Mouse (Mus musculus) lung, adult 10 weeks (tissue): ENCODE data around the gene Gm21974. TPM values are rescaled to one million over a fixed set of nuclear protein-coding genes. Genes with fewer than 3 reads are reported as not detected.

ENCODE experiments used
- polyA plus RNA-seq: library from polyadenylated mRNA; stranded (reverse); fragments of 350-450 nt; fragmentation: Illumina TruSeq; extraction: RNeasy Lipid Tissue Mini Kit (QIAGEN cat#74804); gene quantifications from one replicate; pipeline ENCODE4 v1.2.3, GENCODE M21; 2014; ENCODE audit warnings: low read depth, low replicate concordance; ENCODE audit not compliant: insufficient read depth

Gm21974 gene
- not detected for polyA plus RNA-seq

DNA sequence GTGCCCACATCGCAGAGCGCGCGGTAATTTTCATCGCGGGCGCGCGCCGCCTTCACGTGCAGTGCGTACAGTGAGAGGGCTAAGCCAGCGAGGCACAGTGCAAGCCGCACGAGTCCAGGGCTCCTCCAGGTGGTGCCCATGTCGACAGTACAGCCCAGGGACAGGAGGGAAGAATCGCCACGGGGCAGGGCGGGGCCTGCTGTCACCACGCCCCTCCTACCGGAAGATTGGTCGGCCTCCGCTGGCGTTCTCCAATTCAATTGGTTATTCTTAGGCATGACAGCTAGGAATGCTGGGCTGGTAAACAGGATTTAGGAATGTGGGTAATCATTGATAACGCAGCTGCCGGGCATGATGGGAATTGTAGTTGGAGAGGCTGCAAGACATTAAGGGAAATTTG is at the start of gene Gm21974, which contains the start of gene Vkorc1:
TSS of gene Gm21974 (minus strand) at position 13 of the 400 bp plus-strand sequence.
TSS of gene Vkorc1 (minus strand) at position 176 of the 400 bp plus-strand sequence.

DNA sequence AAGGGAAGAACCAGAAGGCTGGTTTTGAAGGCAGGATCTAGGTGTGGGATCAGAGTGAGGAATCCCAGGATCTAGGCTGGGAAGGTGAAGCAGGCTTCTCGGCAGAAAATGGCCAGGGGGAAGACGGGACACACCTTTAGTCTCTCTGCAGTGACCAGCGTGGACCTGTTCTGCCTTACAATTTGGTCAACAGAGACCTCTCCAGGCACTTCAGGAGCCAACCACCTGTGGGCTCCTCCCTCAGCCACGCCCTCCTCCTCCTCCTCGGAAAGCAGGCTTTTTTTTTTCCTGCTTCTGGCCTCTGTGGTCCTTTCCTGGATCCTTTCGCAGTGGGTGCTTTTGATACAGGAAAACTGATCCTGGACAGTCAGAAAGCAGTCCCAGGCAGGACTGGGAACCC is 34.7 kb upstream of the Gm21974 start, which contains the start of gene Prss8:
TSS of gene Prss8 (minus strand) at position 182 of the 400 bp plus-strand sequence.

DNA sequence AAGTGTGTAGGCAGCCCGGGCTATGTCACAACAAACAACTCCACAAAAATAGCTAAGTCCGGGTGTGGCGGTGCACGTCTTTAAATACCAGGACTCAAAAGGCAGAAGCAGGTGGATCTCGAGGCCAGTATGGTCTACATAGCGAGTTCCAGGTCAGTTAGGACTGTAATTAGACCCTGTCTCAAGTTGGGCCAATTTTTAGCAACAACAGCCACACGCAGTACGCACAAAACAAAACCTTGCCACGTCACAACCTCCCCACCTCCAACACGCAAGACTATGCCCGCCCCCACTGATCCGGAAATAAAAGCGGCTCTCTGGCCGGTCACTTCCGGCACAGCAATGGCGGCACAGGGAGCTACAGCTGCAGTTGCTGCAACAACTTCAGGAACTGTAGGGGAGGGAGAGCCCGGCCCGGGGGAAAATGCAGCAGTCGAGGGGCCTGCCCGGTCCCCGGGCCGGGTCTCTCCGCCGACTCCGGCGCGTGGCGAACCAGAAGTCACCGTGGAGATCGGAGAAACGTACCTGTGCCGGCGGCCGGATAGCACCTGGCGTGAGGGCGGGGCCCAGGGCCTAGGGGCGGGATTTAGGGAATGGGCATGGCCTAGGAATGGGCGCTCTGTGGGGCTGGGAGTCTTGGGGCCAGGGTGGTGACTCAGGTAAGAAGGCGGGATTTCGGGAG is 17.1 kb upstream of the Gm21974 start, which contains the start of gene Kat8:
TSS of gene Kat8 (plus strand) at position 327 of the 682 bp plus-strand sequence.

DNA sequence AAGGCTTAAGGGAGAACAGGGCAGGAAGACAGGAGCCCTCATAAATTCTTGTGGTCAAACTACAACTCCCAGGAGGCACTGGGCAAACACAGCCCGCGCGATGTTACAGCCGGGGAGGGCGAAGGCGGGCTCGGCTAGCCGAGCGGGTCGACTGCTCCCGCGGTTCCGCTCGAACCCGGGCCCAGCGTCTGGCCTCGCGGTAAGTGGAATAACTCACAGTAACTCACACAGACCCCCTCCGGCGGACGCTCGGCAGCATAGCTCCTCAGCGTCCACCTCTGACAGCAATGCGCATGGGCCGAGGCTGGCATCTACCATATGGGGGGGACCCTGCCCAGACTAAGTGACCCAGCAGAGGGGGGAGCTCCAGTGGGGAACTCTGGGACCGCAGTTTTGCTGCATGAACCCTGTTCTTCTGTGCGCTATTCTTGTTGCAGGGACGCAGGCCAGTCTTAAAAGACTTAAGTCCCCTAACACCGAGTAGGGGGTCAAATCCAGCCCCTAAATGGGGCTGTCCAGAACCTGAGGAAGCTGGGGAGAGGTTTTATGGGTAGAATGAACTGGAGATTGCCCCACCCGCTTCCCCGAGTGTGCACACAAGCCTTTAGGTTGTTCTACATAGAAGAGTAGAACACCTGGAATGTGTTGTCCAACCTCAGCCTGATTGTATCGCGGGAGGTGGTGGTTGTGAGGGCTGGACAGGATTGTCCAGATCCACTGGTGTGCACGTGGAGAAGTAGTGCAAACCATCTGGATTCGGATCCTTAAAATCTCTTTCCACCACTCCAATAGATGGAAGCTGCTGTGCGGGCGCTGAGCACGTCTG is 8.9 kb upstream of the Gm21974 start, which contains the start of gene Bckdk:
TSS of gene Bckdk (plus strand) at position 112 of the 826 bp plus-strand sequence.

DNA sequence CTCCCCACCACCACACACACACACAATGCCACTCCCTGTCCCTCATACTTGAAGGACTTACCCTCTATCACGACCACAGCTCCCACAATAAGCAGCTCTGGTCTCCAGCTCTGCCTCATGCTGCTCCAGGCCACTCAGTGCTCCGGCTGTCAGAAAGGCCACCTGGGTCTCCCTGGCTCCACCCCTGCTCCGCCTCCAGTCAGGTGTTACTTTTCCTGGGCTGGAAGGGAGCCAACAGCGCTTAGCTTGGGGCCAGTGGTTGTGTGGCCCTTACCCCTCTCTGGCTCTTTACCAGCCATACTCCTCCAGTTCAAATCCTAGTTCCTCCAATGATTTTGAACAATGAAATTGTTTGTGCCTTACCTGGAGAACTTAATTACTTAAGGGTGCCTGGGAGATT is 4.5 kb downstream of the Gm21974 start, which contains the start of gene Prss53:
TSS of gene Prss53 (minus strand) at position 173 of the 400 bp plus-strand sequence.

DNA sequence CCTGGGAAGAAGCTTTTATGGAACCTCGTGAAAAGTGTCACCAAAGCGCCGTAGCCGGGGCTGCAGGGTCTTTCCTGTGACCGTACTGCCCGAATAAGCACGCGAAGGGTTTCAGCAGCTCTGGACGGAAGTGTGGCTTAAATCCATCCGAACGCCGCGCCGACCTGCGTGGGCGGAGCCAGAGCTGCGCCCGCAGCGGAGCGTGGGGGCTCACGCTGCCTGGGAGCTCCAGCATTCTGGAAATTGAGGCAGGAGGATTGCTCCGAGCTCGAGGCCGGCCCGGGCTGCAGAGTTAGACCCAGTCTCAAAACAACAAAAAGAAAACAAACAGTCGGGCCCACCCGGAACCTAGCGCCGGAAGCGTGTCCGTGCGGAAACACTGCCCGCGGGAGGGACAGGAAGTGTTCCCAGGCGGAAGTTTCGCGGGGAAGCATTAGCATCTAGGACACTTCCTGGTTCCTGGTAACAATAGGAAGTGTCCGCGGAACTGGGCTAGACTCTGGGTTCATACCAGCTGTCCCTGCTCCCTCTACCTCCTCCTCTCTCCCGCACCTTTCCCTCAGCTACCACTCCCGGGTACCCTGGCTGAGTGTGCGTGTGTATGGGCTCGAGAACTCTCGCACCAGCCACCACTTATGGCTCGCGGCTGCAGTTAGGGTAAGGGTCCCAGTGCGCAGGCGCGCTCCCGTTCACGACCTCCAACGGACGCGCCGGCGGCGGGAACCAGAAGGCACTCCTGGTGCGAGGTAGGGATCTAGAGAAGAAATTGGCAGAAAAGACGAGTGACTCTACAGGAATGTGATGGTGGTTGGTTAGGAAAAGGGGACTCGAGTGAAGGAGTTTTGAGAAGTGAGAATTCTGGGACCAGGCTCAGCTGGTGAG is 18.5 kb downstream of the Gm21974 start, which contains the start of gene Zfp668:
TSS of gene Zfp668 (minus strand) at position 362 of the 882 bp plus-strand sequence.

DNA sequence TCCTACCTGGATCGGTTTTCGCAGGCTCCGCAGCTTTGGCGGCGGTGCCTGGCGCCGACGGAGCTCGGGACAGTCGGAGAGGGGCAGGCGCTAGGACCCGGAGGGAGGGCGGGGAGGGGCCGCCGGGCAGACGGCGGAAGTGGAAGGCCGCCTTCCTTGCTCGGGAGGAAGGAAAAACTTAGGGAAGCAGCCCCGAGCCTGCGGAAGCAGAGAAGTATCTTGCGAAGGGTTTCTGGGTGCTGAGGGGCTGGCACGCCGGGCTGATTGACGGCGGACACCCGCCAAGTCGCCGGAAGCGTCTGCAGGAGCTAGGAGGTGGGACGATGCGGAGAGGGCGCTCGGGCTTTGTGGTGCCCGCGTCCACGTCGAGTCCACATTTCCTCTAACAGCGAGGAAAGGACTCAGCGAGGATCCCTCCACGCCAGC is 19.2 kb downstream of the Gm21974 start, which contains the start of gene Zfp646:
TSS of gene Zfp646 (plus strand) at position 181 of the 426 bp plus-strand sequence.

Other genes with a start within 250 kb of the Gm21974 start
- 35.1 TPM for gene Bcl7c, start 186.5 kb downstream of the Gm21974 start, polyA plus RNA-seq
- 5.6 TPM for gene Ctf1, start 182.7 kb downstream of the Gm21974 start, polyA plus RNA-seq
- not detected for gene Ctf2, start 163.3 kb downstream of the Gm21974 start, polyA plus RNA-seq
- gene Fbxl19, start 150.9 kb downstream of the Gm21974 start, polyA plus RNA-seq: 5.9 TPM
- gene Orai3, start 125.6 kb downstream of the Gm21974 start, polyA plus RNA-seq: 36.1 TPM
- 6.3 TPM for gene Setd1a, start 118.8 kb downstream of the Gm21974 start, polyA plus RNA-seq
- gene Gm49388, start 109.8 kb downstream of the Gm21974 start, polyA plus RNA-seq: not detected
- 43.9 TPM for gene Hsd3b7, start 94.8 kb downstream of the Gm21974 start, polyA plus RNA-seq
- gene Stx4a, start 71.2 kb downstream of the Gm21974 start, polyA plus RNA-seq: 82.2 TPM
- 0.61 TPM for gene Stx1b, start 70.9 kb downstream of the Gm21974 start, polyA plus RNA-seq
- 7.3 TPM for gene Zfp646, start 19.2 kb downstream of the Gm21974 start, polyA plus RNA-seq
- 2.2 TPM for gene Zfp668, start 18.6 kb downstream of the Gm21974 start, polyA plus RNA-seq
- gene Prss53, start 4.5 kb downstream of the Gm21974 start, polyA plus RNA-seq: 1.5 TPM
- gene Vkorc1, start 163 bp upstream of the Gm21974 start, polyA plus RNA-seq: 114 TPM
- 36.0 TPM for gene Bckdk, start 8.6 kb upstream of the Gm21974 start, polyA plus RNA-seq
- gene Kat8, start 17.1 kb upstream of the Gm21974 start, polyA plus RNA-seq: 15.1 TPM
- gene Prss8, start 34.6 kb upstream of the Gm21974 start, polyA plus RNA-seq: 48.3 TPM
- gene Prss36, start 51.3 kb upstream of the Gm21974 start, polyA plus RNA-seq: 8.8 TPM
- 182 TPM for gene Fus, start 72.0 kb upstream of the Gm21974 start, polyA plus RNA-seq
- 31.3 TPM for gene Pycard, start 98.4 kb upstream of the Gm21974 start, polyA plus RNA-seq
- gene Trim72, start 108.5 kb upstream of the Gm21974 start, polyA plus RNA-seq: 1.4 TPM
- 5.6 TPM for gene Itgam, start 167.2 kb upstream of the Gm21974 start, polyA plus RNA-seq
- gene Gm49368, start 167.2 kb upstream of the Gm21974 start, polyA plus RNA-seq: 2.2 TPM
- 11.9 TPM for gene Itgax, start 234.1 kb upstream of the Gm21974 start, polyA plus RNA-seq